Mouse (Mus musculus) right cerebral cortex, postnatal 14 days (tissue): ENCODE results near the gene Creg2.
"Not testable (repeated sequence)": the region's sequence is repeated elsewhere in the genome, so short reads cannot be mapped to it uniquely, and the experiment has no call there.

Source experiments
- DNase-seq: peaks from one replicate; pipeline ENCODE4 v3.0.0; 2022

Gene Creg2

GRCm38 (mm10) chr1:39651241-39651548, at the start of gene Creg2:
Gene Creg2, minus strand, starts transcription at chr1:39651474.
- no peak for DNase-seq

GRCm38 (mm10) chr1:39700599-39701273, 49.5 kb upstream of the Creg2 start:
- DNase-seq: no peak

- DNase-seq: no peak
These were observed 47.2 kb upstream of the Creg2 start for GRCm38 (mm10) chr1:39698456-39698855.

GRCm38 (mm10) chr1:39695198-39695597, 43.9 kb upstream of the Creg2 start:
- no peak for DNase-seq

GRCm38 (mm10) chr1:39694756-39695155, 43.5 kb upstream of the Creg2 start:
- no peak for DNase-seq

GRCm38 (mm10) chr1:39691974-39692373, 40.7 kb upstream of the Creg2 start:
- DNase-seq: no peak

GRCm38 (mm10) chr1:39691061-39691460, 39.8 kb upstream of the Creg2 start:
- DNase-seq: no peak

GRCm38 (mm10) chr1:39688573-39688972, 37.3 kb upstream of the Creg2 start:
- DNase-seq: no peak

GRCm38 (mm10) chr1:39687279-39687678, 36.0 kb upstream of the Creg2 start:
- DNase-seq: no peak

- peak; percentile 82 for DNase-seq
These were observed 34.6 kb upstream of the Creg2 start for GRCm38 (mm10) chr1:39685841-39686240.

- DNase-seq: no peak
These were observed 30.4 kb upstream of the Creg2 start for GRCm38 (mm10) chr1:39681638-39682037.

GRCm38 (mm10) chr1:39680546-39680945, 29.3 kb upstream of the Creg2 start:
- DNase-seq: no peak

- DNase-seq: no peak
These were observed 27.6 kb upstream of the Creg2 start for GRCm38 (mm10) chr1:39678883-39679282.

- DNase-seq: peak; percentile 55
These were observed 25.1 kb upstream of the Creg2 start for GRCm38 (mm10) chr1:39676221-39676876.

- DNase-seq: no peak
These were observed 21.3 kb upstream of the Creg2 start for GRCm38 (mm10) chr1:39672362-39673105.

GRCm38 (mm10) chr1:39670211-39670935, 19.1 kb upstream of the Creg2 start:
- DNase-seq: no peak

GRCm38 (mm10) chr1:39666751-39667252, 15.5 kb upstream of the Creg2 start:
- no peak for DNase-seq

- no peak for DNase-seq
These were observed 12.9 kb upstream of the Creg2 start for GRCm38 (mm10) chr1:39664039-39664625.

- DNase-seq: no peak
These were observed 11.8 kb upstream of the Creg2 start for GRCm38 (mm10) chr1:39663050-39663449.

- DNase-seq: no peak
These were observed 5.8 kb upstream of the Creg2 start for GRCm38 (mm10) chr1:39656976-39657529.

- not testable (repeated sequence) for DNase-seq
These were observed 3.6 kb upstream of the Creg2 start for GRCm38 (mm10) chr1:39654901-39655300.

GRCm38 (mm10) chr1:39653028-39653427, 1.8 kb upstream of the Creg2 start:
- no peak for DNase-seq
